Mouse (Mus musculus): Measurements from ENCODE around the gene Alox8.

Alox8 gene

GRCm38 (mm10) chr11:69197743-69198142 lies at the start of gene Alox8:
Gene Alox8 (minus strand): TSS chr11:69197843.
- no peak for DNase-seq (ENCODE audit: low read depth)

- DNase-seq (ENCODE audit: low read depth), result no peak
These were observed 48.0 kb upstream of the Alox8 start for GRCm38 (mm10) chr11:69245643-69246042.

GRCm38 (mm10) chr11:69244911-69245310 lies 47.3 kb upstream of the Alox8 start:
- peak; percentile 61 for DNase-seq (ENCODE audit: low read depth)

- DNase-seq (ENCODE audit: low read depth), result no peak
These were observed 39.2 kb upstream of the Alox8 start, which contains the start of gene Gucy2e for GRCm38 (mm10) chr11:69236926-69237260. Gene Gucy2e (minus strand): TSS chr11:69237036.

GRCm38 (mm10) chr11:69236061-69236925 lies 38.6 kb upstream of the Alox8 start:
- DNase-seq (ENCODE audit: low read depth), result no peak

- DNase-seq (ENCODE audit: low read depth), result peak; percentile 88
These were observed 37.8 kb upstream of the Alox8 start for GRCm38 (mm10) chr11:69235285-69236060.

- peak; percentile 32 for DNase-seq (ENCODE audit: low read depth)
These were observed 35.5 kb upstream of the Alox8 start for GRCm38 (mm10) chr11:69233141-69233540.

GRCm38 (mm10) chr11:69230420-69230819 lies 32.8 kb upstream of the Alox8 start:
- no peak for DNase-seq (ENCODE audit: low read depth)

- DNase-seq (ENCODE audit: low read depth), result no peak
These were observed 28.1 kb upstream of the Alox8 start for GRCm38 (mm10) chr11:69225715-69226114.

GRCm38 (mm10) chr11:69223101-69223500 lies 25.5 kb upstream of the Alox8 start:
- DNase-seq (ENCODE audit: low read depth), result no peak

GRCm38 (mm10) chr11:69221070-69221469 lies 23.4 kb upstream of the Alox8 start:
- DNase-seq (ENCODE audit: low read depth), result no peak

GRCm38 (mm10) chr11:69218661-69219060 lies 21.0 kb upstream of the Alox8 start:
- no peak for DNase-seq (ENCODE audit: low read depth)

GRCm38 (mm10) chr11:69217411-69217810 lies 19.8 kb upstream of the Alox8 start:
- no peak for DNase-seq (ENCODE audit: low read depth)

GRCm38 (mm10) chr11:69211431-69211830 lies 13.8 kb upstream of the Alox8 start:
- DNase-seq (ENCODE audit: low read depth), result no peak

- DNase-seq (ENCODE audit: low read depth), result no peak
These were observed 5.0 kb upstream of the Alox8 start for GRCm38 (mm10) chr11:69202469-69203230.

- no peak for DNase-seq (ENCODE audit: low read depth)
These were observed 2.6 kb upstream of the Alox8 start for GRCm38 (mm10) chr11:69200231-69200630.

- DNase-seq (ENCODE audit: low read depth), result no peak
These were observed 1.6 kb upstream of the Alox8 start for GRCm38 (mm10) chr11:69199251-69199650.

- DNase-seq (ENCODE audit: low read depth), result peak; percentile 61
These were observed 449 bp downstream of the Alox8 start for GRCm38 (mm10) chr11:69197194-69197593.

GRCm38 (mm10) chr11:69196766-69197165 lies 877 bp downstream of the Alox8 start:
- peak; percentile 38 for DNase-seq (ENCODE audit: low read depth)

GRCm38 (mm10) chr11:69192840-69193239 lies 4.8 kb downstream of the Alox8 start:
- DNase-seq (ENCODE audit: low read depth), result peak; percentile 73

GRCm38 (mm10) chr11:69185936-69186335 lies 11.7 kb downstream of the Alox8 start:
- no peak for DNase-seq (ENCODE audit: low read depth)

GRCm38 (mm10) chr11:69185031-69185430 lies 12.6 kb downstream of the Alox8 start:
- DNase-seq (ENCODE audit: low read depth), result no peak

Data from naive thymus-derived CD4-positive, alpha-beta T cell, adult 2 months (primary cell).